Mouse (Mus musculus): ENCODE measurements around the gene Klk1b9.

GRCm38 (mm10) chr7:43932337-43932736 lies 43.5 kb upstream of the Klk1b9 start:
- TF ChIP-seq POLR2A (IDR thresholded peaks at IDR 0.05; ENCODE audit: low read depth, low read length), result no peak
- no peak for TF ChIP-seq CTCF (IDR thresholded peaks at IDR 0.05; ENCODE audit: extremely low read depth, insufficient read length, insufficient replicate concordance, low read depth, low read length)
